Mouse (Mus musculus) T-helper 17 cell (primary cell): ENCODE data around the gene Nelfe.
"Not testable (repeated sequence)": the region's sequence is repeated elsewhere in the genome, so short reads cannot be mapped to it uniquely, and the experiment has no call there.

Experiments used
- in situ Hi-C, 2 experiments: fragments of 300-600 bp; cut with MboI, MseI; formaldehyde crosslinking; loops; 1 replicate in 1 of 2; 2 replicates in 1 of 2; pipeline ENCODE4 v1.15.1; 2025; ENCODE audit warnings: high pct_unique_total_duplicates in 2 of 2

The Nelfe gene

GRCm38 (mm10) chr17:34887942-34888341 lies 37.8 kb downstream of the Nelfe start:
- in situ Hi-C loops: no loop called here

GRCm38 (mm10) chr17:34890074-34890743 lies 40.0 kb downstream of the Nelfe start:
- in situ Hi-C loops: no loop called here

GRCm38 (mm10) chr17:34891377-34891776 lies 41.2 kb downstream of the Nelfe start:
- in situ Hi-C loops: no loop called here

GRCm38 (mm10) chr17:34893072-34893824 lies 43.1 kb downstream of the Nelfe start:
- in situ Hi-C loops: no loop called here

GRCm38 (mm10) chr17:34894074-34894597 lies 43.9 kb downstream of the Nelfe start:
- in situ Hi-C loops: no loop called here

GRCm38 (mm10) chr17:34894801-34895530 lies 44.8 kb downstream of the Nelfe start:
- in situ Hi-C loops: no loop called here

GRCm38 (mm10) chr17:34895724-34896123 lies 45.5 kb downstream of the Nelfe start:
- in situ Hi-C loops: no loop called here

GRCm38 (mm10) chr17:34896366-34896765 lies 46.2 kb downstream of the Nelfe start:
- in situ Hi-C loops: no loop called here

GRCm38 (mm10) chr17:34897373-34898159 lies 47.4 kb downstream of the Nelfe start:
- in situ Hi-C loops: no loop called here

- in situ Hi-C loops: no loop called here
Observed at GRCm38 (mm10) chr17:34898160-34898586, 48.0 kb downstream of the Nelfe start, which contains the start of the genes C2 and Ehmt2. C2 (minus strand) TSS chr17:34898265. Ehmt2 (plus strand) TSS chr17:34898469.

- in situ Hi-C loops: no loop called here
Observed at GRCm38 (mm10) chr17:34898706-34899052, 48.5 kb downstream of the Nelfe start.

GRCm38 (mm10) chr17:34899053-34899889 lies 49.1 kb downstream of the Nelfe start:
- in situ Hi-C loops: no loop called here

GRCm38 (mm10) chr17:34899890-34900243 lies 49.7 kb downstream of the Nelfe start:
- in situ Hi-C loops: no loop called here

GRCm38 (mm10) chr17:34900826-34901225 lies 50.6 kb downstream of the Nelfe start:
- in situ Hi-C loops: not testable (repeated sequence)

GRCm38 (mm10) chr17:34901948-34902347 lies 51.8 kb downstream of the Nelfe start:
- in situ Hi-C loops: not testable (repeated sequence)

- in situ Hi-C loops: no loop called here
Observed at GRCm38 (mm10) chr17:34902895-34903294, 52.7 kb downstream of the Nelfe start.
